Mouse (Mus musculus) ES-E14 (cell line): ENCODE data around the gene Rgs19. TPM values are rescaled to one million over a fixed set of nuclear protein-coding genes. Genes with fewer than 3 reads are reported as not detected.

Source experiments
- DNase-seq: peaks from one replicate; pipeline ENCODE4 v3.0.0-alpha.2; 2013; ENCODE audit warnings: low read depth, low spot score
- H3K27ac ChIP-seq: 2 replicates; pipeline ENCODE4 v1.5.1; 2012; ENCODE audit warnings: low read depth, mild to moderate bottlenecking, low read length, moderate library complexity, mixed read lengths; ENCODE audit not compliant: poor library complexity, insufficient read depth, severe bottlenecking
- H3K36me3 ChIP-seq: 2 replicates; pipeline ENCODE4 v1.6.1; 2012; ENCODE audit warnings: mild to moderate bottlenecking, low read length, moderate library complexity, mixed read lengths; ENCODE audit not compliant: control insufficient read depth, poor library complexity, insufficient read depth, severe bottlenecking
- H3K4me1 ChIP-seq, 2 experiments: fragments of 150-350 bp in 1 of 2; sonication (generic) in 1 of 2; 2 replicates each; pipeline ENCODE4 v1.6.1; 2012; ENCODE audit warnings: low read length in 2 of 2, mild to moderate bottlenecking in 1 of 2, mixed read lengths in 1 of 2; ENCODE audit not compliant: control insufficient read depth in 2 of 2, insufficient read depth in 2 of 2, poor library complexity in 1 of 2
- H3K4me3 ChIP-seq, 2 experiments: fragments of 150-350 bp in 1 of 2; sonication (generic) in 1 of 2; 2 replicates each; pipeline ENCODE4 v1.5.1; 2012; ENCODE audit warnings: low read length in 2 of 2, low read depth in 1 of 2, mild to moderate bottlenecking in 1 of 2, mixed read lengths in 1 of 2; ENCODE audit not compliant: insufficient read depth in 1 of 2, poor library complexity in 1 of 2, severe bottlenecking in 1 of 2
- H3K9ac ChIP-seq: 2 replicates; pipeline ENCODE4 v1.6.1; 2012; ENCODE audit warnings: low read depth, mild to moderate bottlenecking, low read length, mixed read lengths; ENCODE audit not compliant: poor library complexity, insufficient read depth, severe bottlenecking
- H3K9me3 ChIP-seq: fragments of 150-350 bp; sonication (generic); 2 replicates; pipeline ENCODE4 v1.6.1; 2012; ENCODE audit warnings: low read depth, mild to moderate bottlenecking, low read length; ENCODE audit not compliant: control insufficient read depth, insufficient read depth
- CHD2 ChIP-seq: IDR thresholded peaks from 2 replicates; pipeline ENCODE4 v1.6.1; 2014; ENCODE audit warnings: mild to moderate bottlenecking, low read depth, low read length, inconsistent platforms
- HCFC1 ChIP-seq: IDR thresholded peaks from 2 replicates; pipeline ENCODE4 v1.6.1; 2012; ENCODE audit warnings: low read length, inconsistent platforms, borderline replicate concordance; ENCODE audit not compliant: insufficient read depth
- MAFK ChIP-seq: IDR thresholded peaks from 2 replicates; pipeline ENCODE4 v1.6.1; 2014; ENCODE audit warnings: mild to moderate bottlenecking, low read depth, low read length, inconsistent platforms; ENCODE audit not compliant: insufficient read depth
- ZC3H11A ChIP-seq: IDR thresholded peaks from 2 replicates; pipeline ENCODE4 v1.6.1; 2012; ENCODE audit warnings: low read depth, mild to moderate bottlenecking, inconsistent platforms, low read length, borderline replicate concordance
- ZNF384 ChIP-seq: IDR thresholded peaks from 2 replicates; pipeline ENCODE4 v1.6.1; 2012; ENCODE audit warnings: low read depth, low read length, inconsistent platforms
- in situ Hi-C, 2 experiments: fragments of 600-800 bp; cut with MboI; formaldehyde crosslinking; loops; one replicate each; pipeline ENCODE4 v1.15.1; 2025; ENCODE audit warnings: low sequenced_read_pairs in 2 of 2, inconsistent platforms in 1 of 2; ENCODE audit not compliant: unreplicated experiment in 2 of 2
- total RNA-seq: library from RNA; depleted of rRNA; stranded (reverse); fragments of 300-350 nt; gene quantifications from 2 replicates; pipeline ENCODE4 v1.2.3, GENCODE M21; 2012

The Rgs19 gene
- total RNA-seq, 1 experiment, result 27.3 TPM

- no peak overlapping the region for H3K9ac ChIP-seq
- H3K9me3 ChIP-seq, result no peaks in the 10 kb centered on the region
- H3K27ac ChIP-seq, result no peak overlapping the region
- no peak overlapping the region for H3K4me3 ChIP-seq
- TF ChIP-seq ZC3H11A (no peak), MAFK (no peak), CHD2 (no peak), HCFC1 (no peak), ZNF384 (no peak)
- H3K4me1 ChIP-seq, result peaks cover 0 to 7% of the 10 kb centered on the region in 2 experiments; a peak in 1 of 4 replicates
- no peak for DNase-seq
- peaks cover 14% of the 10 kb centered on the region; the same call in 1 of the 2 replicates for H3K36me3 ChIP-seq
- in situ Hi-C loops, result no loop called here
Measured at GRCm38 (mm10) chr2:181689466-181690160, 4.2 kb downstream of the Rgs19 start.

- H3K4me1 ChIP-seq, result no peaks in the 10 kb centered on the region
- TF ChIP-seq ZNF384, result no peak
- no peak for TF ChIP-seq CHD2
- TF ChIP-seq ZC3H11A, result no peak
- TF ChIP-seq MAFK, result no peak
- no peak for TF ChIP-seq HCFC1
- in situ Hi-C loops, result no loop called here
- H3K27ac ChIP-seq, result no peak overlapping the region
- H3K9me3 ChIP-seq, result no peaks in the 10 kb centered on the region
- no peak overlapping the region for H3K9ac ChIP-seq
- H3K36me3 ChIP-seq, result peaks cover 14% of the 10 kb centered on the region; the same call in 1 of the 2 replicates
- DNase-seq, result no peak
- H3K4me3 ChIP-seq, result no peak overlapping the region
Measured at GRCm38 (mm10) chr2:181687586-181687985, 6.2 kb downstream of the Rgs19 start.

- Histone ChIP-seq H3K4me3 (no peak overlapping the region), H3K9me3 (no peaks in the 10 kb centered on the region), H3K9ac (no peak overlapping the region), H3K36me3 (peaks cover 14% of the 10 kb centered on the region; the same call in 1 of the 2 replicates), H3K27ac (no peak overlapping the region), H3K4me1 (no peaks in the 10 kb centered on the region)
- in situ Hi-C loops, result no loop called here
- TF ChIP-seq MAFK (no peak), ZNF384 (no peak), ZC3H11A (no peak), HCFC1 (no peak), CHD2 (no peak)
- no peak for DNase-seq
Measured at GRCm38 (mm10) chr2:181685686-181686085, 8.1 kb downstream of the Rgs19 start.

- no peak for TF ChIP-seq ZNF384
- TF ChIP-seq ZC3H11A, result no peak
- peaks cover 12% of the 10 kb centered on the region; the same call in 1 of the 2 replicates for H3K36me3 ChIP-seq
- DNase-seq, result no peak
- H3K9me3 ChIP-seq, result no peaks in the 10 kb centered on the region
- H3K4me1 ChIP-seq, result no peaks in the 10 kb centered on the region
- H3K9ac ChIP-seq, result no peak overlapping the region
- H3K4me3 ChIP-seq, result no peak overlapping the region
- in situ Hi-C loops, result no loop called here
- H3K27ac ChIP-seq, result no peak overlapping the region
Measured at GRCm38 (mm10) chr2:181684713-181685112, 9.1 kb downstream of the Rgs19 start.

GRCm38 (mm10) chr2:181683381-181683780, 10.4 kb downstream of the Rgs19 start:
- DNase-seq, result no peak
- no peak overlapping the region for H3K27ac ChIP-seq
- H3K4me3 ChIP-seq, result no peak overlapping the region
- H3K4me1 ChIP-seq, result no peaks in the 10 kb centered on the region; a peak in 1 of 4 replicates
- peaks cover 3% of the 10 kb centered on the region; the same call in 1 of the 2 replicates for H3K36me3 ChIP-seq
- TF ChIP-seq MAFK (no peak), HCFC1 (no peak), ZC3H11A (no peak), CHD2 (no peak), ZNF384 (no peak)
- no peak overlapping the region for H3K9ac ChIP-seq
- in situ Hi-C loops, result no loop called here
- H3K9me3 ChIP-seq, result no peaks in the 10 kb centered on the region
